Mouse (Mus musculus) embryonic facial prominence, embryonic 13.5 days (tissue): ENCODE results near the gene Ermard. TPM values are rescaled to one million over a fixed set of nuclear protein-coding genes. Genes with fewer than 3 reads are reported as not detected.

Experiments used
- ATAC-seq: fragments of 200-750 bp; cut with Nextera tagmentation; 2 replicates; pipeline ENCODE4 v1.8.0; 2017; ENCODE audit warnings: low read depth; ENCODE audit not compliant: insufficient number of reproducible peaks, insufficient read depth, low FRiP score, low TSS enrichment
- H3K27ac ChIP-seq: fragments of 300-500 bp; sonication (generic); 2 replicates; pipeline ENCODE4 v1.5.1; 2015; ENCODE audit warnings: moderate library complexity, mild to moderate bottlenecking, inconsistent platforms
- H3K27me3 ChIP-seq: fragments of 300-500 bp; sonication (generic); 2 replicates; pipeline ENCODE4 v1.6.1; 2015; ENCODE audit warnings: mild to moderate bottlenecking, inconsistent platforms
- H3K36me3 ChIP-seq: fragments of 300-500 bp; sonication (generic); 2 replicates; pipeline ENCODE4 v1.6.1; 2015; ENCODE audit warnings: mild to moderate bottlenecking, inconsistent platforms
- H3K4me1 ChIP-seq: fragments of 300-500 bp; sonication (generic); 2 replicates; pipeline ENCODE4 v1.6.1; 2015; ENCODE audit warnings: inconsistent platforms
- H3K4me2 ChIP-seq: fragments of 300-500 bp; sonication (generic); 2 replicates; pipeline ENCODE4 v1.6.1; 2015; ENCODE audit warnings: moderate library complexity, mild to moderate bottlenecking, inconsistent platforms
- H3K4me3 ChIP-seq: fragments of 300-500 bp; sonication (generic); 2 replicates; pipeline ENCODE4 v1.5.1; 2015; ENCODE audit warnings: mild to moderate bottlenecking, inconsistent platforms
- H3K9ac ChIP-seq: fragments of 300-500 bp; sonication (generic); 2 replicates; pipeline ENCODE4 v1.6.1; 2015; ENCODE audit warnings: mild to moderate bottlenecking, inconsistent platforms
- H3K9me3 ChIP-seq: fragments of 300-500 bp; sonication (generic); 2 replicates; pipeline ENCODE4 v1.6.1; 2016; ENCODE audit warnings: inconsistent platforms
- WGBS: fragments of 180-500 bp; shearing (Covaris S2); methylation state at CpG from one replicate; pipeline ENCODE4 v1.1.7; 2015; ENCODE audit warnings: mixed read lengths; 5-methylcytosine and 5-hydroxymethylcytosine counted together
- polyA plus RNA-seq: library from polyadenylated mRNA; unstranded; fragments of >200 nt; fragmentation: Nextera tagmentation; extraction: Ambion mirVana; gene quantifications from 2 replicates; pipeline ENCODE4 v1.2.1, GENCODE M21; 2015

The Ermard gene
- polyA plus RNA-seq, 1 experiment from 2014 or later = 88.0 TPM

- H3K4me1 ChIP-seq = no peaks in the 10 kb centered on the region
- WGBS = 82% methylated on average over 12 of the region's 12 CpGs
- H3K4me2 ChIP-seq = no peak overlapping the region
- no peaks in the 10 kb centered on the region for H3K36me3 ChIP-seq
- H3K9me3 ChIP-seq = no peaks in the 10 kb centered on the region
- H3K9ac ChIP-seq = no peak overlapping the region
- no peak overlapping the region for H3K4me3 ChIP-seq
- no peak for ATAC-seq
- no peaks in the 10 kb centered on the region for H3K27me3 ChIP-seq
- H3K27ac ChIP-seq = no peak overlapping the region
Observed at GRCm38 (mm10) chr17:15134905-15135669, 94.1 kb downstream of the Ermard start.

- Histone ChIP-seq H3K36me3 (no peaks in the 10 kb centered on the region), H3K9me3 (no peaks in the 10 kb centered on the region), H3K9ac (no peak overlapping the region), H3K4me2 (no peak overlapping the region), H3K27me3 (no peaks in the 10 kb centered on the region), H3K27ac (no peak overlapping the region), H3K4me1 (no peaks in the 10 kb centered on the region), H3K4me3 (no peak overlapping the region)
- no peak for ATAC-seq
- WGBS = 59% methylated on average over 5 of the region's 5 CpGs
Observed at GRCm38 (mm10) chr17:15137443-15137842, 96.4 kb downstream of the Ermard start.

Other genes with a start within 250 kb of the Ermard start
- 6.6 and 7.7 TPM in 2 replicates for gene Wdr27, start 98.0 kb upstream of the Ermard start, polyA plus RNA-seq
- gene 1600012H06Rik, start 98.0 kb upstream of the Ermard start, polyA plus RNA-seq = 32.7 and 32.8 TPM in 2 replicates
- gene Phf10, start 79.9 kb upstream of the Ermard start, polyA plus RNA-seq = 33.5 and 36.0 TPM in 2 replicates
- 9.6 and 11.3 TPM in 2 replicates for gene 9030025P20Rik, start 62.7 kb upstream of the Ermard start, polyA plus RNA-seq
- gene Gm3417, start 62.4 kb upstream of the Ermard start, polyA plus RNA-seq = not detected in 2 replicates
- 7.4 and 8.8 TPM in 2 replicates for gene Gm3435, start 31.0 kb upstream of the Ermard start, polyA plus RNA-seq
- gene Tcte3, start 280 bp downstream of the Ermard start, polyA plus RNA-seq = not detected in 2 replicates
- gene Gm3448, start 329 bp downstream of the Ermard start, polyA plus RNA-seq = 3.7 and 5.4 TPM in 2 replicates